ENCODE assay signal across 8 mouse cellular contexts in genomic region chr19:5348526-5349501, GRCm38 (mm10). TPM values are rescaled to one million over a fixed set of nuclear protein-coding genes. Genes with fewer than 3 reads are reported as not detected.
DNase-seq lines count a peak whose midpoint lies in the region; ATAC-seq and TF ChIP-seq lines count a peak whose summit lies in the region.

No protein-coding gene starts in this region.

- peaks cover 3% of the 10 kb centered on the region; the same call in 1 of the 2 replicates for H3K27me3 ChIP-seq in heart, embryonic 12.5 days (replicated peaks)
- no peaks in the 10 kb centered on the region for H3K27me3 ChIP-seq in kidney, postnatal 0 days (ENCODE audit: insufficient read depth, low read length)

- no peaks in the 10 kb centered on the region for H3K36me3 ChIP-seq in heart, embryonic 12.5 days
- no peaks in the 10 kb centered on the region for H3K36me3 ChIP-seq in kidney, postnatal 0 days (ENCODE audit: insufficient read depth, low read length)

- H3K4me1 ChIP-seq in heart, embryonic 12.5 days (replicated peaks) = peaks cover 16% of the 10 kb centered on the region
- no peaks in the 10 kb centered on the region for H3K4me1 ChIP-seq in kidney, postnatal 0 days (replicated peaks; ENCODE audit: insufficient read depth, low read length)

- intact Hi-C loops in heart, postnatal 25 days (cut with DNase I) = loop anchor here (1.0 to 5.0 kb wide), 2 partner anchors 11 to 47 kb away; no protein-coding TSS in a partner anchor

- peak overlapping the region; percentile 74 for H3K9ac ChIP-seq in heart, embryonic 12.5 days
- H3K9ac ChIP-seq in kidney, postnatal 0 days (ENCODE audit: low read depth, low read length) = peak overlapping the region; percentile 51

- peak overlapping the region; percentile 52 for H3K4me3 ChIP-seq in heart, embryonic 12.5 days
- peak overlapping the region; percentile 30 for H3K4me3 ChIP-seq in kidney, postnatal 0 days (replicated peaks; ENCODE audit: low read depth, low read length)

- no peaks in the 10 kb centered on the region for H3K9me3 ChIP-seq in heart, embryonic 12.5 days (replicated peaks)
- no peaks in the 10 kb centered on the region for H3K9me3 ChIP-seq in kidney, postnatal 0 days (replicated peaks; ENCODE audit: low read length)

- 7% methylated on average over 34 of the region's 34 CpGs for WGBS in heart, embryonic 12.5 days
- 4% methylated on average over 34 of the region's 34 CpGs for WGBS in kidney, postnatal 0 days

- DNase-seq in heart, adult 11 months = peak; percentile 90
- no peak for DNase-seq in heart, postnatal 25 days (ENCODE audit: low spot score)
- peak; percentile 52 for DNase-seq in Muller cell, postnatal 12 days (ENCODE audit: inconsistent ontology term)
- peak; percentile 52 for DNase-seq in embryo, embryonic 11 days
- peak; percentile 82 for DNase-seq in kidney, postnatal 0 days (ENCODE audit: low spot score)
- DNase-seq in lung, postnatal 10 days = peak; percentile 22
- peak; percentile 39 to 40 for DNase-seq in right cerebral cortex, adult 2 months (ENCODE audit: low spot score in 2 of 2)

- H3K4me2 ChIP-seq in heart, embryonic 12.5 days = peak overlapping the region; percentile 90
- peak overlapping the region; percentile 78 for H3K4me2 ChIP-seq in kidney, postnatal 0 days (ENCODE audit: low read length)

- peak; percentile 68 for TF ChIP-seq CTCF in kidney, postnatal 0 days (IDR thresholded peaks at IDR 0.05; ENCODE audit: low read depth)

- no peak for ATAC-seq in heart, embryonic 12.5 days (ENCODE audit: insufficient number of reproducible peaks, low FRiP score)
- peak; percentile 47 for ATAC-seq in kidney, postnatal 0 days (replicated peaks; ENCODE audit: low FRiP score, low read depth)

- H3K27ac ChIP-seq in heart, embryonic 12.5 days (ENCODE audit: poor library complexity, severe bottlenecking) = no peak overlapping the region
- no peak overlapping the region for H3K27ac ChIP-seq in kidney, postnatal 0 days

RNA-seq across cellular contexts. Expression of gene Cst6, which starts 0.6 kb away (rescaled TPM):
- 1 to 10 TPM; 7.4 to 9.6 TPM for total RNA-seq in heart, postnatal 25 days (2021)
- polyA plus RNA-seq in heart, embryonic 12.5 days (2016; fragmentation: Nextera tagmentation; extraction: Ambion mirVana) = not detected in 2 replicates
- 0.29 and 1.5 TPM in 2 replicates for polyA plus RNA-seq in kidney, postnatal 0 days (2015; fragmentation: Nextera tagmentation; extraction: Ambion mirVana)

RNA-seq across cellular contexts. Expression of gene Catsper1, which starts 13.3 kb away (rescaled TPM):
- not detected for total RNA-seq in heart, postnatal 25 days (2021)
- not detected in 2 replicates for polyA plus RNA-seq in heart, embryonic 12.5 days (2016; fragmentation: Nextera tagmentation; extraction: Ambion mirVana)
- polyA plus RNA-seq in kidney, postnatal 0 days (2015; fragmentation: Nextera tagmentation; extraction: Ambion mirVana) = not detected in 2 replicates

RNA-seq across cellular contexts. Expression of gene Eif1ad, which starts 17.7 kb away (rescaled TPM):
- 10 to 100 TPM; 17.6 to 19.4 TPM for total RNA-seq in heart, postnatal 25 days (2021)
- 42.8 and 43.0 TPM in 2 replicates for polyA plus RNA-seq in heart, embryonic 12.5 days (2016; fragmentation: Nextera tagmentation; extraction: Ambion mirVana)
- 30.8 and 34.0 TPM in 2 replicates for polyA plus RNA-seq in kidney, postnatal 0 days (2015; fragmentation: Nextera tagmentation; extraction: Ambion mirVana)

RNA-seq across cellular contexts. Expression of gene Banf1, which starts 18.2 kb away (rescaled TPM):
- total RNA-seq in heart, postnatal 25 days (2021) = 100 to 1,000 TPM; 122 to 132 TPM
- 400 and 410 TPM in 2 replicates for polyA plus RNA-seq in heart, embryonic 12.5 days (2016; fragmentation: Nextera tagmentation; extraction: Ambion mirVana)
- 344 and 363 TPM in 2 replicates for polyA plus RNA-seq in kidney, postnatal 0 days (2015; fragmentation: Nextera tagmentation; extraction: Ambion mirVana)

RNA-seq across cellular contexts. Expression of gene Sart1, which starts 39.7 kb away (rescaled TPM):
- 10 to 100 TPM; 45.3 to 58.7 TPM for total RNA-seq in heart, postnatal 25 days (2021)
- 61.6 and 63.9 TPM in 2 replicates for polyA plus RNA-seq in heart, embryonic 12.5 days (2016; fragmentation: Nextera tagmentation; extraction: Ambion mirVana)
- polyA plus RNA-seq in kidney, postnatal 0 days (2015; fragmentation: Nextera tagmentation; extraction: Ambion mirVana) = 56.1 and 57.8 TPM in 2 replicates
